Mouse (Mus musculus): ENCODE measurements around the gene Zfp106. TPM values are rescaled to one million over a fixed set of nuclear protein-coding genes. Genes with fewer than 3 reads are reported as not detected.

Zfp106 gene
- polyA plus RNA-seq, 1 experiment from 2014 or later: 60.2 TPM

DNA sequence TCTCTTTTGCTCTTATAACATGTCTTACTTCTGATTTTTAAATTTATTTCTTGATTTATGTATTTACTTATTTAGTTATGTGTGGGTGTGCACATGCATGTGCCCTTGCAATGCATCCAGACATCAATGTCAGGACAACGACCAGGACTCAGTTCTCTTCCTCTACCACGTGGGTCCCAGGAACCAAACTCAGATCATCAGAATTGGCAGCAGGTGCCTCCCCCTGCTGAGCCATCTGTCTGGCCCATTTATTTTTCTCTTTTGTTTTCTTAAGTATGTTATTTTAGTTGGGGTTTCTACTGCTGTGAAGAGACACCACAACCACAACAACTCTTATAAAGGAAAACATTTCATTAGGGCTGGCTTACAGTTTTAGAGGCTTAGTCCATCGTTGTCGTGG lies 92.8 kb downstream of the Zfp106 start:
- no peak overlapping the region for H3K27ac ChIP-seq (ENCODE audit: poor library complexity, severe bottlenecking)
- H3K9ac ChIP-seq: no peak overlapping the region
- ATAC-seq (ENCODE audit: insufficient number of reproducible peaks, low FRiP score): no peak
- 71% methylated on average over 4 of the region's 4 CpGs for WGBS
- H3K4me3 ChIP-seq: no peak overlapping the region
- H3K4me2 ChIP-seq: no peak overlapping the region
- no peaks in the 10 kb centered on the region for H3K36me3 ChIP-seq
- no peaks in the 10 kb centered on the region for H3K4me1 ChIP-seq (replicated peaks)
- no peaks in the 10 kb centered on the region for H3K27me3 ChIP-seq (replicated peaks)
- H3K9me3 ChIP-seq (replicated peaks): 0 out of 2 replicates have a peak, but pooled peaks cover 5% of the 10 kb centered on the region

GRCm38 (mm10) chr2:120469715-120470114 lies 93.9 kb downstream of the Zfp106 start:
- 0 out of 2 replicates have a peak, but pooled peaks cover 5% of the 10 kb centered on the region for H3K9me3 ChIP-seq (replicated peaks)
- 85% methylated on average over 10 of the region's 10 CpGs for WGBS
- no peaks in the 10 kb centered on the region for H3K27me3 ChIP-seq (replicated peaks)
- no peak overlapping the region for H3K27ac ChIP-seq (ENCODE audit: poor library complexity, severe bottlenecking)
- H3K36me3 ChIP-seq: no peaks in the 10 kb centered on the region
- H3K9ac ChIP-seq: no peak overlapping the region
- no peak for ATAC-seq (ENCODE audit: insufficient number of reproducible peaks, low FRiP score)
- no peak overlapping the region for H3K4me3 ChIP-seq
- H3K4me1 ChIP-seq (replicated peaks): no peaks in the 10 kb centered on the region
- H3K4me2 ChIP-seq: no peak overlapping the region

DNA sequence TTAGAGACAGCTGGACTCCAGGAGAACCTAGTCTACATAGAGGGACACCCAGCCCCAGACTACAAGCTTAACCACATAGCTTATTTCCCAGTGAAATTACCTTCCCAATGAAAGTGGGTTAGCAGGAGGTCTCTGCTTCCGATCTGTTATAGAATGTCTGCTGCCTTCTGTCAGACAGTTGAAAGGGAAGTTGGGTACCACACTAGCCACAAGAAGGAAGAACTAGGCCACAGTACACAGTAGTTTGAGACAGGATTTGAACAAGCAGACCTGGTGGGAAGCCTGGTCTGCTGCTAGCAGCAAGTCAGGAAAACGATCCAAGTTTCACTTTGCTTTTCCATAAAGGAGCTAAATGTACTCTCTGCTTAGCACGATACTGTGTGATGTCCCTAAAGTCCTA lies 94.4 kb downstream of the Zfp106 start:
- Histone ChIP-seq H3K27ac (ENCODE audit: poor library complexity, severe bottlenecking) (no peak overlapping the region), H3K27me3 (replicated peaks) (no peaks in the 10 kb centered on the region), H3K4me3 (no peak overlapping the region), H3K4me1 (replicated peaks) (peaks cover under 1% of the 10 kb centered on the region; the same call in 1 of the 2 replicates), H3K36me3 (no peaks in the 10 kb centered on the region), H3K9me3 (replicated peaks) (0 out of 2 replicates have a peak, but pooled peaks cover 5% of the 10 kb centered on the region), H3K9ac (no peak overlapping the region), H3K4me2 (no peak overlapping the region)
- ATAC-seq (ENCODE audit: insufficient number of reproducible peaks, low FRiP score): no peak
- 84% methylated on average over 3 of the region's 3 CpGs for whole genome bisulfite sequencing

- Histone ChIP-seq H3K9ac (no peak overlapping the region), H3K4me2 (no peak overlapping the region), H3K4me1 (replicated peaks) (peaks cover 11% of the 10 kb centered on the region), H3K27ac (ENCODE audit: poor library complexity, severe bottlenecking) (no peak overlapping the region), H3K36me3 (no peaks in the 10 kb centered on the region), H3K9me3 (replicated peaks) (no peaks in the 10 kb centered on the region), H3K4me3 (no peak overlapping the region), H3K27me3 (replicated peaks) (no peaks in the 10 kb centered on the region)
- no peak for ATAC-seq (ENCODE audit: insufficient number of reproducible peaks, low FRiP score)
Observed at GRCm38 (mm10) chr2:120468011-120468410, 95.6 kb downstream of the Zfp106 start.

- H3K9me3 ChIP-seq (replicated peaks): no peaks in the 10 kb centered on the region
- H3K4me1 ChIP-seq (replicated peaks): peaks cover 16% of the 10 kb centered on the region
- H3K9ac ChIP-seq: no peak overlapping the region
- no peak overlapping the region for H3K27ac ChIP-seq (ENCODE audit: poor library complexity, severe bottlenecking)
- no peak overlapping the region for H3K4me3 ChIP-seq
- no peak overlapping the region for H3K4me2 ChIP-seq
- H3K36me3 ChIP-seq: no peaks in the 10 kb centered on the region
- no peaks in the 10 kb centered on the region for H3K27me3 ChIP-seq (replicated peaks)
- ATAC-seq (ENCODE audit: insufficient number of reproducible peaks, low FRiP score): no peak
- 79% methylated on average over 5 of the region's 5 CpGs for WGBS
Observed at GRCm38 (mm10) chr2:120465397-120465785, 98.3 kb downstream of the Zfp106 start.

DNA sequence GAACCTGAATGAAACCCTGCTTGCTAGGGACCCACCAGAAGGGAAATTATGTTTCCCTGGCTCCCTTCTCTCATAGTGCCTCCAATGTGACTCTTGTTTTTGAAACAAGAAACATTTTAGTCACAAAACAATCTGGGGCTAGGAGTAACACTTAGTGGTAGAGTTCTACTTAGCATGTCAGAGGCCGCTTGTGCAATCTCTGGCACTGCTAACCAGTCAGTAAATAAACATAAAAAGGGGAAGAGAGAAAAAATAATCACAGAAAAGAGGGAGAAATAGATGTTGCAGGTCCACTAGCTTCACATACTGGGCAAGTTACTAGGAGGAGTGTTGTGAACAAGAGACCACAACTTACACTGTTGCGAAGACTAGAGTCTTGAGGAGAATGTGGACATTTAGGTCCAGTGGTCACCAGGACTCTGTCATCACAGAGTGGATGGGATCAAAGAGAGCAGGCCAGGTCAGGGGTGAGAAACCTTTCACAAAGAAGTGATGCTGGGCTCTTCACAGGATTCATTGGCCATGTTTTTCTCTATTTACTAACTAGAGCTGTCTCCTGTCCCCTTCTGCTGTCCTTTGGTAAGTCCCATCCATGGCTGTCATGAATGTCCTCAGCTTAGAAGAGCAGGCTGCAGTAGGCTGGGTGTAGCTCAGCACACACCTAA lies 98.8 kb downstream of the Zfp106 start:
- Histone ChIP-seq H3K9ac (no peak overlapping the region), H3K4me1 (replicated peaks) (peaks cover 16% of the 10 kb centered on the region), H3K36me3 (no peaks in the 10 kb centered on the region), H3K4me3 (no peak overlapping the region), H3K27me3 (replicated peaks) (no peaks in the 10 kb centered on the region), H3K9me3 (replicated peaks) (no peaks in the 10 kb centered on the region), H3K4me2 (no peak overlapping the region), H3K27ac (ENCODE audit: poor library complexity, severe bottlenecking) (no peak overlapping the region)
- WGBS: 91% methylated on average over 2 of the region's 2 CpGs
- no peak for ATAC-seq (ENCODE audit: insufficient number of reproducible peaks, low FRiP score)

GRCm38 (mm10) chr2:120464091-120464490 lies 99.6 kb downstream of the Zfp106 start:
- ATAC-seq (ENCODE audit: insufficient number of reproducible peaks, low FRiP score): no peak
- Histone ChIP-seq H3K9me3 (replicated peaks) (no peaks in the 10 kb centered on the region; the same call in 1 of the 2 replicates), H3K4me1 (replicated peaks) (peaks cover 16% of the 10 kb centered on the region), H3K4me3 (no peak overlapping the region), H3K27ac (ENCODE audit: poor library complexity, severe bottlenecking) (no peak overlapping the region), H3K36me3 (no peaks in the 10 kb centered on the region), H3K27me3 (replicated peaks) (no peaks in the 10 kb centered on the region), H3K4me2 (no peak overlapping the region), H3K9ac (no peak overlapping the region)
- WGBS: 59% methylated on average over 8 of the region's 8 CpGs

DNA sequence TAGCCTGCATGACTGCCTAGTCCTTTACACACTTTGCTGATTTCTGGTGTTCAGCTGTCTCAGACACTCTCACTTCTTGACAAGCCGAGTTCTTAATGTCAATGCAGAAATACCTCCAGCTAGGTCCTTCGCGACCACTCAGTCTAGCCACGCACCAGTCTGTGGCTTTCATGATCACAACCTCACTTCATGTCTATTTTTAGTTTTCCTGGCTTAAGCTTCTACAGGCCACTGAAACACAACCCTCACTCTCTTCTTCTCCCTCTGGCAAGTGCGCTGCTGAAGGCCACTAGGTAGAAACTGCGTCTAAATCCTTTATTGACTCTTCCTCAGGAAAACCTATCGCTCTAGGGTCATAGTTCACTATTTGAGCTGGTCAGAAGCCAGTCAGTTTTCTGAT lies 100.3 kb downstream of the Zfp106 start:
- H3K4me1 ChIP-seq (replicated peaks): peaks cover 16% of the 10 kb centered on the region
- H3K9me3 ChIP-seq (replicated peaks): no peaks in the 10 kb centered on the region; the same call in 1 of the 2 replicates
- no peak overlapping the region for H3K4me3 ChIP-seq
- no peak for ATAC-seq (ENCODE audit: insufficient number of reproducible peaks, low FRiP score)
- peak overlapping the region; percentile 66; the same call in 1 of the 2 replicates for H3K27ac ChIP-seq (ENCODE audit: poor library complexity, severe bottlenecking)
- H3K27me3 ChIP-seq (replicated peaks): no peaks in the 10 kb centered on the region
- H3K36me3 ChIP-seq: no peaks in the 10 kb centered on the region
- 46% methylated on average over 7 of the region's 7 CpGs for WGBS
- no peak overlapping the region for H3K9ac ChIP-seq
- peak overlapping the region; percentile 3; the same call in 1 of the 2 replicates for H3K4me2 ChIP-seq

DNA sequence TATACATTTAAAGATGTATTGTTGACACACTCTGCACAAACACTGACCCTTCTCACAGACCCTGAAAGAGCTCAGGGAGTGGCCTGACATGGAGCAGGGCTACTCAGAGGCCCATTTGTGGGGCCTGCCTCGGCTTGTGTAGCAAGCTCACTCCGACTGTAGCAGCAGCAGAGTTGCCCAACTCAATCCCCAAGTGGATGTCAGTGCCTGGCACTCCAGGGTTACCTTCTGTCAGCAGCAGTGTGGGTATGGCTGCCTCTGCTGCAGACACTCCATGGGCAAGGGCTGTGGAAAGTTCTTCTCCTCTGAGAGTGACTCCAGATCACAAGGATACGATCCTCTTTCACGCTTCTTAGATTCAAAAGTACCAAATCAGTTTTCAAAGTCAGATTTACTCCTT lies 103.4 kb downstream of the Zfp106 start:
- Histone ChIP-seq H3K9me3 (replicated peaks) (no peaks in the 10 kb centered on the region; the same call in 1 of the 2 replicates), H3K27ac (ENCODE audit: poor library complexity, severe bottlenecking) (no peak overlapping the region), H3K27me3 (replicated peaks) (no peaks in the 10 kb centered on the region), H3K4me3 (no peak overlapping the region), H3K4me1 (replicated peaks) (peaks cover 16% of the 10 kb centered on the region), H3K36me3 (no peaks in the 10 kb centered on the region), H3K9ac (no peak overlapping the region), H3K4me2 (no peak overlapping the region)
- no peak for ATAC-seq (ENCODE audit: insufficient number of reproducible peaks, low FRiP score)
- WGBS: 79% methylated on average over 4 of the region's 4 CpGs

Other genes with a start within 250 kb of the Zfp106 start
- not detected in 2 replicates for gene Pla2g4f, start 249.7 kb downstream of the Zfp106 start, polyA plus RNA-seq (2016; fragmentation: Nextera tagmentation; extraction: Ambion mirVana)
- 19.9 TPM in 2 replicates for gene Vps39, start 210.7 kb downstream of the Zfp106 start, polyA plus RNA-seq (2016; fragmentation: Nextera tagmentation; extraction: Ambion mirVana)
- 10.6 and 10.7 TPM in 2 replicates for gene Ganc, start 159.9 kb downstream of the Zfp106 start, polyA plus RNA-seq (2016; fragmentation: Nextera tagmentation; extraction: Ambion mirVana)
- gene Tmem87a, start 159.7 kb downstream of the Zfp106 start, polyA plus RNA-seq (2016; fragmentation: Nextera tagmentation; extraction: Ambion mirVana): 6.6 and 7.2 TPM in 2 replicates
- gene Capn3, start 107.8 kb downstream of the Zfp106 start, polyA plus RNA-seq (2016; fragmentation: Nextera tagmentation; extraction: Ambion mirVana): 3.9 and 6.1 TPM in 2 replicates
- gene Snap23, start 3.8 kb upstream of the Zfp106 start, polyA plus RNA-seq (2016; fragmentation: Nextera tagmentation; extraction: Ambion mirVana): 57.5 and 59.2 TPM in 2 replicates
- gene Haus2, start 45.5 kb upstream of the Zfp106 start, polyA plus RNA-seq (2016; fragmentation: Nextera tagmentation; extraction: Ambion mirVana): 23.9 and 24.9 TPM in 2 replicates
- 18.7 and 20.5 TPM in 2 replicates for gene Lrrc57, start 45.7 kb upstream of the Zfp106 start, polyA plus RNA-seq (2016; fragmentation: Nextera tagmentation; extraction: Ambion mirVana)
- 3.2 and 4.0 TPM in 2 replicates for gene Stard9, start 65.3 kb upstream of the Zfp106 start, polyA plus RNA-seq (2016; fragmentation: Nextera tagmentation; extraction: Ambion mirVana)

Data from heart, embryonic 12.5 days (tissue).